Mouse (Mus musculus): Measurements from ENCODE around the gene Agpat1.

Agpat1 gene

DNA sequence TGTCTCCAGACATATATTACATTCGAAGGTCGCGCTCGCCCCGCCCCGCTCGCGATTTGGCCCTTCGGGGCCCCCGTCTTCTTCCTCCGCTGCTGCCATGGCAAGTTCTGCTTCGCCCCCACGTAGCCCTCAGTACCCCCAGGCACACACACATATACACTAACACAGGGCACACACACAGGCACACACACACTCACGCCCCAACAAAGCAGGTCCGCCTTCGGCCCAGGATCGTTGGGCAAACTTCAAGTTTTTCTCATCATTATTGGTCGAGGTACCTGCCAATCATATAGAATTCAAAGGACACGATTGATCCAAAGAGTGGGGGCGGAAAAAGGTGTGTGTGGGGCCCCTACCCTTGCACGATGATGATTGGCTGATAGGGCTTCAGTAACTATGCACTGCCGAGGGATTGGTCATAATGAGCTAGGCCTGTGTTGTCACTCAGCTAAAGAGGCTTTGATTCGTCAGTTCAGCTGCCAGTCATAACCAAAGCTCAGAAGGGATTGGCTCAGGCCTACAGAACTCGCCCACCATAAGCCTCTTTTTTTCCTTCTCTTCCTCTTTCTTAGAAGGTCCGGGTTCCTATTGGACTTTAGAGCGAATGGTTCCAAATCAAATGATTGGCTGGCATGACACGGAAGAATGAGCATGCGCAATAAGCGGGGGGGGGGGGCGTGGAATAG is 544 bp upstream of the Agpat1 start, which contains the start of gene Rnf5:
Rnf5 (minus strand) TSS at position 316 of the 686 bp plus-strand sequence.
- in situ Hi-C loops (cut with MboI) = no loop called here

DNA sequence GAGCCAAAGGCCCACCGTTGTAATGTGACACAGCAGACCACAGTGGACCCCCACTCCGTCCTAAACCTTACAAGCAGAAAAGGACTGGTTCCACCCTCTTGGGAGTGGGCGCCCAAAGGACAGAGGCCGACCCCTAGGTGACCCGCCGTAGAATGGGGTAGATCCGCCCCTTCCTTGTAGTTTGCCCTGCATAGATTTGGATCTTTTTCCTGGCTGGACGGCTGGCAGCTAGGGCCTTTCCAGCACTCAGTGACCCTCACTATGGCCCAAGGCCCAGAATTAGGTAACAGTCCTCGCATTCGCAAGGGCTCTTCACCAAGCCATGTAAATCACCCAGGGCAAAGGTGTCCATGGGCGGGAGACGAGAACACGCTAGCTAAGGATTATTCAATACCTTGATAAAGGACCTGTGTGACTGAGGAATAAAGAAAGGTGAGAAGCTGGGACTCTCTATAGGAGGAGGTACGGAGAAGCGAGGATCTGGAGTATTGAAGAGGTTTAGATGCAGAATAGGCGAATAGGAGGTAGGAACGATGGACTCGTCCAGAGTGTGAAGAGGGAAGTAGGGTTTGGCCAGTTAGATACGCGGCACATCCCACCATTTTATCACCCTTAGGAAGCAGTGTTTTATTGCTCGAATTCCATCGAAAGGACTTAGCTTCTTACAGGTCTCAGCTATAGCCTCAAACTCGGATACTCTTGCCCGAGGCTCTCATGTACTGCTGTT is 612 bp downstream of the Agpat1 start:
- in situ Hi-C loops (cut with MboI) = no loop called here

DNA sequence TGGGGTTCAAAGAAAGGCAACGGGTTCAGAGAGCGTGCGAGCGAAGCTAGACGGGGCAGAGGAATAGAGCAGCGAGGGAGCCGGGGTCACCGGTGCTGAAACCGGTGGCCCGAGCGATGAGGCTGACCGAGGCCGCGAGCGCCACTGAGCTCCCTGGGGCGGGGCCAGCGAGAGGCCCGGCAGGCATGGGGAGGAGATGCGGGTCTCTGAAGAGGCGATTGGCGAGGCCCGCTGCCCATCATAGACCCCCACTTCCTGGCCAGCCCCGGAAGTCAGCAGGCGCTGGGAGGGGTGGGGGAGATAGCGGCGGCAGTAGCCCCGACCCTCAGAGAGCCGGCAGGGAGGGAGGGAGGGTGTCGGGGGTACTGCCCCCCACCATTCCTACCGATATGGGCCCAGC is 1.5 kb downstream of the Agpat1 start:
- in situ Hi-C loops (cut with MboI) = no loop called here

DNA sequence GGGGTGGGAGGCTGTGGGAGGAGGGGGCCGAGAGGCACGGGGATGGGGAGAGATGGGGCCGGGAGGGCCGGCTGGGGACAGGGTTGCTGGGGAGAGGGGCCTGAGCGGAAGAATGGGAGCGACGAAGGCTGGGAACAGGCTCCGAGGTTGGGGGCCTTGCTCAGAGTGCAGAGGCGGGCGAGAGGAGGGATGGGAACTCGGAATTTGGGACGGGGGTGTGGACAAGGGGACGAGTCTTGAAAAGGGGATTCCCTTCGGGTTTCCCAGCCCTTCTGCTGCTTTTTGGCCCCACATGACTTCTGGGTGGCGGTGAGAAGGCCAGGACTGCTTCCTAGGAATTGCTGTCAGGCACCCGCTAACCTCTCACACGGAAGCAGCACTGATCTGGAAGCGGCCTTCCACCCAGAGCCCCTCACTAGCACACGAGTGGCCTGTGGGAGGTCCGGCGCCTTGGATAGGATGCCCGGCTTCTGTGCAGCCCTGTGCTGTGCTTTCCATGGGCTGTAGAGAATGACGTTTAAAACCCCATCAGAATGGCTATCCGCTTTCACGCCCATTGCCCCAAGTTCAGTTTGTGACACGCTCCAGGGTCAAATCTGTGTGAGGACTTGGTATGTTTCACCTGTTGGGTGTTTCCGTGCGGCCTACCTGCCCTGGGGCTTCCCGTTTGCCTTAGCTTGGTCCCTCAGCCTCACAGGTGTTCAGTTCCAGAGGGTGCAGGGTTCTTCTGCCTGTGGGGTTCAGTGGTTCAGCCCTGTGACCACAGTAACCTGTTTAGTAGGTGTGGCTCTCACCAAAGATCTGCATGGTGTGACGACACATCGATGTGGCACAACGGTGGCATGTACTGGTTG is 2.4 kb downstream of the Agpat1 start:
- in situ Hi-C loops (cut with MboI) = no loop called here

DNA sequence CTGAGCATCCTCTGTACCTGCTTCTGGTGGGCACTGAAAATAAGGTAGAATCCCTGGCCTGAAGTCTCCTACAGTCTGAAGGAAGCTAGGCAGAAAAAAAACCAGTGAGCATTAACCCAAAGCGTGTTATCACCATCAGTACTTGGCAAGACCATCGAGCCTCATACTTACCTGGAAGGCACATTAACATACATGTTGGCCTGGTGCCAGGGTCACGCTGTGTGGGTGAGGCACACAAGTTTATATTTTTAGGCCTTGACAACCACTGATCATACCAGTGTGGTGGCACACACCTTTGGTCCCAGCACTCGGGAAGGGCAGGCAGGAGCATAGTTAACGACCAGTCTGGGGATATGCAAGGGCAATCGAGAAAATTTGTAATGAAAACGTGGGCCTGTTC is 3.9 kb downstream of the Agpat1 start:
- in situ Hi-C loops (cut with MboI) = no loop called here

DNA sequence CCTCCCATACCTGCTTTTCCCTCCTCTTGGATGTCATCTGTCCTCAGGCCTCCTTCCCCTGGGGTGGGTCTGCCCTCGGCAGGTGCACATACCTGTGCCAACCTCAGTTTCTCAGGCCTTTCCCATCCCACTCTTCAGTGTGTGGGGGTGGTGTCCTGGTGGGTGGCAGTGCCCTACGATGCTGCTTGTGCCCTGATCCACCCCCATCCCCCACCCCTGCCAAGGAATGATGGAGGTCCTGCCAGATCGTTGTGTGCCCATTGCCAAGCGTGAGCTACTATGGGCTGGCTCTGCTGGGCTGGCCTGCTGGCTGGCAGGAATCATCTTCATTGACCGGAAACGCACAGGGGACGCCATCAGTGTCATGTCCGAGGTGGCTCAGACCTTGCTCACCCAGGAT is 7.0 kb downstream of the Agpat1 start:
- in situ Hi-C loops (cut with MboI) = no loop called here

DNA sequence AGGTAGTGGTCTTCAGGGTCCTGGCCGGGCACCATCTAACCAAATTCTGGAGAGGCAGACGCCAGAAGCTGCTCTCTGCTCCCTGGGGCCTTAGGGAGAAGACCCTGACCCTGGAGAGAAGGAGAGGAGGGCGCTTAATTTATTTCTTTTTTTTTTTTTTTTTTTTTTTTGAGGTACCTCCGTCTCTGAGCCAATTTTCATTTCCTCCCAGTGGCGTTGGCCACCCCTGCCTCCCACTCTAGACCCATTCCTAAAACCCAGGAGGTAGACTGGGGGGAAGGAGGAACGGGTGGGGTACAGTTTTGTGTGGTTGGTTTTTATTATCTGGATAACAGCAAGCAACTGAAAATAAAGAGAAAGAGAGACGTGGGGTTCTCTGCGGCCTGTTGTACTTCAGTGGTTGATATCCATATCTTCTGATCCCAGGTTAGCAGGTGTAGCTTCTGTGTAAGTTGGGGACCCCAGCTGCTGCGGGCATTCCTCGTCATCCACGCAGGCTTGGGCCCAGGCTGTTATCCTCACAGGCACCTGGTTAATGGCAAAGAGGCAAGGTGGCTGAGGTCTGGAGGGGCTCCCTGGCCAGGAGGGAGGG is 9.1 kb downstream of the Agpat1 start:
- in situ Hi-C loops (cut with MboI) = no loop called here

DNA sequence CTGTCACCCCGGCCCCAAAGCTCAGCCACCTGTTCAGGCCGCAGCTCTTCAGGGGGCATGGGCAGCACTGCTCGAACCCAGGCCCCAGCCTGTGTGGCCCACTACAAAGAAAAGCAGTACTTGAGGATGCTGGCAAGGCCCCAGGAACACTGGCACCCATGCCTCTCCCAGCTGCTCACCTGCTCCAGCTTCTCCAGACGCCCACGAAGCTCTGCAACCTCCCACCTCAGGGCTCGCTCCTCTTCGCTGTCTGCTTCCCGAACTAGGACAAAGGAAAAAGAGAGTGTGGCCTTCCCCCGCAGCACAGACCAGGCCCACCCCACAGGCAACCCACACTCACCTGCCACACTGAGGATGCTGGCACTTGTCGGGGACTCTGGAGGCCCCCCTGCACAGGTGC is 9.8 kb downstream of the Agpat1 start:
- in situ Hi-C loops (cut with MboI) = no loop called here

DNA sequence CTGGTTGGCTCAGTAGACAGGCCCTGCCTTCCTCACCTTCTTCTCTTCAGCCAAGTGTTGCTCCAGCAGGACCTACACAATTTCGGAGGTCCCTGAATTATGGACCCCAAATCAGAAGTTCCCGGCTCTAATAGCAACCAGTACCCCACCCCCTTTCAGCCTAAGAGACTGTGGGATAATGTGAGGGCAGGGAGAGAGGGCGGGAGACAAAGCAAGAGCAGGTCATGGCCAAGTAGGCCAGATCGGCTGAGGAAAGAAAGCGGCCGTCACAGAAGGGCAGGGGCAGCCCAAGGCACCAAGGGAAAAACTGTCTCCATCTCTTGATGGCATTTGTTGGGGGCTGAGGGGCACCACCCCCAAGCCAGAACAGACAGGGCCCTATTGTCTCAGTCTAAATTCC is 11.8 kb downstream of the Agpat1 start, which contains the start of gene Egfl8:
Egfl8 (minus strand) TSS at position 101 of the 400 bp plus-strand sequence.
- in situ Hi-C loops (cut with MboI) = loop anchor here (5.0 kb wide), 1 partner anchor 49 kb away; no protein-coding TSS in a partner anchor

DNA sequence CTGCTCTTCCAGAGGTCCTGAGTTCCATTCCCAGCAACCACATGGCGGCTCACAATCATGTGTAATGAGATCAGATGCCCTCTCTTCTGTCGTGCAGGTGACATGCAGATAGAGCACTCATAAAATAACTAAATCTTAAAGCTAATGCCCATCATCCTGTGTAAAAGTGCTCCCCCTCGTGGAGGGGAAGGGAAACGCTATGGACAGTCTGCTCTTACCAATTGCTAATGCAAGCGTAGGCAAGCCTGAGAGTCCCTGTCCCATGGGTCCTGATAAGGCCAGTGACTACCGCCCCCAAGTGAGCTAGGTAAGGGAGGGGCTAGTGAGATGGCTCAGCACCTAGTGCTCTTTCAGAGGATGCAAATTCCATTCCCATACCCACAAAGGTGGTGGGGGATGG is 14.9 kb downstream of the Agpat1 start:
- in situ Hi-C loops (cut with MboI) = loop anchor here (5.0 kb wide), 1 partner anchor 52 kb away; no protein-coding TSS in a partner anchor

DNA sequence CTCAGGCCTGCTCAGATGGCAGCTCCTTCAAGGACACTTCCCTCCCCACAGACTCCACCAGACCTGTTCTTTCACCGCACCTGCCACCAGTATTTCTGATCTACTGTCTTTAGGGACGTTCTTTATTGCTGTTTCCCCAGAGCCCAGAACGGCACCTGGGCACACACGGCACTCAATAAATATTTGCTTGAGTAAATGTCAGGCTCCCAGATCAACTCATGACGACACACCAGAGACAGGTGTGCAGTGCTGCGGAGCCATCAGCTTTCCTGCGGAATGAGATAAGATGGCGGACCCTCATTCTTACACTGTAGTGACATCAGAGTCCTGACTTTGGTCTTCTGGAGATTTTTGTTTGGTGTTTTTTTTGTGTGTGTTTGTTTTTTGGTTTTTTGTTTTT is 16.9 kb downstream of the Agpat1 start:
- in situ Hi-C loops (cut with MboI) = no loop called here

DNA sequence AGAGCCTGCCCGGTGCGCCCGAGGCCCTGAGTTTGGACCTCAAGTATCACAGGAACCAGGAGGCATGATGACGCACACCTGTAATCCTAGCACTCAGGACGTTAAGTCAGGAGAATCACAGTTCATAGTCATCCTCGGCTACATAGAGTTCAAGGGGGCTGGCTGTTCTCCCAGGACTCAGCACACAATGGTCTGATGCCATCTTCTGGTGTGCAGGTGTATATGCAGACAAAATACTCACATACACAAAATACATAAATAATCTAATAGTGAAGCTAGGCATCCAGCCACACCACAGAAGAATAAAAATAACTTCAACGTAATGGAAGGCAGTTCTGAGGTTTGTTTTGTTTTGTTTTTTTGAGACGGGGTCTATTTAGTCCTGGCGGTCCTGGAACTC is 19.1 kb downstream of the Agpat1 start:
- in situ Hi-C loops (cut with MboI) = no loop called here

DNA sequence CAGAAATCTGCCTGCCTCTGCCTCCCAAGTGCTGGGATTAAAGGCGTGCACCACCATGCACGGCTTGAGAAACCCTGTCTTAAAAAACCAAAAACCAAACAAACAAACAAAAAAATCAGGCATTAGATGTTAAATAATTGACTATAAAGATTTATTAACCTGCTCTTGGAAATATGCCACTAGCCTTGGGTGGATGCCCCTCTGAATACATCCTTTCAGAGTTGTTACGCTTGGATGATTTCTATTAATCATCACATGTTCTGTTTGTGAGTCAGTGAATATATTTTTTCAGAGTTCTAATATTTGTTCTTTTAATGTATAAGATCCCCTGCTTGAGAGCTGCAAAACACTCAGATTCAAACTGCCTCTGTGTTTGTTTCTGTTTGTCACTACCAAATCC is 20.9 kb downstream of the Agpat1 start:
- in situ Hi-C loops (cut with MboI) = no loop called here

DNA sequence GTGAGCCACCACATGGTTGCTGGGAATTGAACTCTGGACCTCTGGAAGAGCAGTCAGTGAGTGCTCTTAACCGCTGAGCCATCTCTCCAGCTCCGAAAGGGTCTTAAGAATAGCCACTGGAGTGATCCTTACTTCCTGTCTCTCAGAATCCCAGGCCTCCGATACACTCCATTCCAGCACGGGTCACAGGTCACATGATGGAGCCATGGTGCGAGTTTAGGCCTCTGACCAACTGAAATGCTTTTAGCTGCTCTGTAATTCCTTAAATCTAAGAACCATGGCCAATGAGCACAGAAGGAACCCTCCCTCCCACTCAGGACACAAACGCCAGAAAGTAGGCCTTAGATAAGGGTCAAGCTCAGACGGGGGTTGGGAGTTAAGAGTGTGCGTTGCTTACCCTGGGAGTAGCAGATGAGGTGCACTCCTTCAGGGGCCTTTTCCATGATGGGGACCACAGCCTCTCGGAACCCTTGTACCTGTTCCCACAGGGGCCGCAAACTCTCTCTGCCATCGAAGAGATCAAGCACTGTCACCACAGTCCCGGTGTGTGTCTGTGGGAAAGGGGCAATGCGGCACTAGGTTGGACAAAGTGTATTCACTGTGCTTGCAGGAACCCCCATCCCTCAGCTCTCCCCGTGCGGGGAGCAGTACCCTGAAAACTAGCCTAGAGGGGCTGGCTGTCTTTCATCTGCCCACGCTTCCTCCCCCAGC is 22.2 kb downstream of the Agpat1 start:
- in situ Hi-C loops (cut with MboI) = no loop called here

DNA sequence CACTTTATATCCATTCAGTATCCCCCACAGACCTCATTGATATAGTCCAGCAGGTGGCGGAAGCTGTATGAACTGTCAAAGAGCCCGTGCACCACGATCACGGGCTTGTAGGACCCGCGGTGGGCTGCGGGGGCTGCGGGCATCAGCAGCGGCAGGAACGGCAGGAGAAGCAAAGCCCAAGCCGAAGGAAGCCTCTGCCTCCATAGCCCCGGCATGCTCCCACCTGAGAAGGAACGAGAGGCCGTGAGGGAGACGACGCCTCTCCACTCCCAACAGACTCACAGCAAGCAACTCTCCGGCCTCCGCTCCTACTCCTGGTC is 22.7 kb downstream of the Agpat1 start:
- in situ Hi-C loops (cut with MboI) = no loop called here

DNA sequence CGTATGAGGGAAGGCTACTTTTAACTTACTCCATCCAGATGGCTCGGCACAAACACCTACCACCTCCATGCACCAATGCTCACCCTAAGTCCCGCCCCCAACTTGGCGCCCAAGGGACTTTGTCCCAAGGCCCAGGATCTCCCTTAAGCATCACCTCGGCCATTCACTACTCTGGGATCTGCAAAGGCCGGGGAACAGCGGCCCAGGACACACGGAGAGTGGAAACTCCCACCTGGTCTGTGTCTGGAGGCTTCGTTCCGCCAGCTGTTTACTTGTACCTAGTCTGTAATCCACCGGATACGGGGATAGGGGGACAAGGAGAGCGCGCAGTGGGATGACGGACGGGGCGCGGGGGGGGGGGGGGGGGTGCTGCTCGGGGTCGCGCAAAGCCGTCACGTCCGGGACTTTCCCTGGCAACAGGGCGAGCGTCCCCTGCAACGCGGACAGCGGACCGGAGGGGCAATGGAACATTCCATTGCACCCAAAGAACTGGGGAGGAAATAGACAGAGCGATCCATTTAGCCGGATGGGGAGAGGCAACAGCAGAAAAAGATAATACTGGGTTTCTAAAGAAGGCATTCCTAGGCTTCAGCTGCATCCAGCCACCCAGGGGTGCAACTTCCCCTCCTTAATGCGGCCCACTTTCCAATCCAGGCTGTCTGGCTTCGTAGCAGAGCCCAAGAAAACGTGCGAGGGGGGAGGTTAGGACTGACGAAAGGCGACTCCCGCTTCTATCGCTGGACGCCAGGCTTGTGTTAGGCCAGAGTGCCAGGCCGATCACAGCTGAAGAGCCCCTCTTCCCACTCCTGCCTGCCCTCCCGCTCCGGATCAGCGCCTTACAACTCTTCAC is 23.3 kb downstream of the Agpat1 start:
- in situ Hi-C loops (cut with MboI) = no loop called here

DNA sequence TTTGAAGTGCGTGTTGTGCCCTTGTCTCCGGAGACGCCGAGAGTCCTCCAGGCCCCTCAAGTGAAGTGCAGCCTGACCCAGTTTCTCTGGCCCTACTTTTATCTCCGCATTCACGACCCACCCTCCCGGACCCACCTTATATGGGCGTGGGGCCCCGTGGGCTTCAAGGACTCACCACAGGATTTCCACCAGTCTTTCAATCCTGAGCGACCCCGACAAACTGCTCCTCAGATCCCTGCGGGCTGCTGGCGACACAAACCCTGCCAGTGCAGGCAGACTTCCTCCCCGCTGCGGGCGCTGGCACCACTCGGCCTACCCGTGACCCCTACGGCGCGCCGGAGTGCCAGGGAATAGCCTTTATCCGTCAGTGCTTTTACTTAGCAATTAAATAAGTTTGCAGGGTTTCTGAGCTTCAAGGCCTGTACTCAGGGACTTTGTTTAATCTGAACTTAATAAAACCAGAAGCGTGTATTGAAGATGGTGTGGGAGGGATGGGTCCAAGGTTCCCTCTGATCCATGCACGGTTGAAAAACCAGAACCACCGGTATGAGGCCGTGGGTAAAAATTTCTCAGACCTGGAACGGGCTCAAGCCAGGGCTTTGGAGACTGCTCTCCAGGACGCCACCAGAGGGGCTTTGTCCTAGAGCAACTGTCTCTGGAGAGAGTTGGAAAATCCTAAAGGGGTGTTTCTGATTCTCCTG is 24.0 kb downstream of the Agpat1 start, which contains the start of gene Ppt2:
Ppt2 (minus strand) TSS at position 568 of the 701 bp plus-strand sequence.
- in situ Hi-C loops (cut with MboI) = no loop called here

DNA sequence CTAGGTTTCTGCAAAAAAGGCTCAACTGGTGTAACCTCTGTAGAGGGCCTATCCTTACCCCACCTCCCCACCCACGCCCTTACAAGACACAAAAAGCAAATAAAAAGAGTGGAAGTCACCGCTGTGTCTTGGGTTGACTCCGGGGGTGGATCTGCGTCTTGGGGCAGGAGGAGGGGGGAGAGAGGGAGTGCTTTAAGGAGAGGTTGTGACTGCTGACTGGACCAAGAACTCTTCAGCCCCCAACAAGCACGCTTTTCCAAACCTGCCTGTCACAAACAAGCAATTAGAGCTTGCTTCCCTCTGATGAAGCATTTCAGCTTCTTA is 24.5 kb downstream of the Agpat1 start:
- in situ Hi-C loops (cut with MboI) = no loop called here

DNA sequence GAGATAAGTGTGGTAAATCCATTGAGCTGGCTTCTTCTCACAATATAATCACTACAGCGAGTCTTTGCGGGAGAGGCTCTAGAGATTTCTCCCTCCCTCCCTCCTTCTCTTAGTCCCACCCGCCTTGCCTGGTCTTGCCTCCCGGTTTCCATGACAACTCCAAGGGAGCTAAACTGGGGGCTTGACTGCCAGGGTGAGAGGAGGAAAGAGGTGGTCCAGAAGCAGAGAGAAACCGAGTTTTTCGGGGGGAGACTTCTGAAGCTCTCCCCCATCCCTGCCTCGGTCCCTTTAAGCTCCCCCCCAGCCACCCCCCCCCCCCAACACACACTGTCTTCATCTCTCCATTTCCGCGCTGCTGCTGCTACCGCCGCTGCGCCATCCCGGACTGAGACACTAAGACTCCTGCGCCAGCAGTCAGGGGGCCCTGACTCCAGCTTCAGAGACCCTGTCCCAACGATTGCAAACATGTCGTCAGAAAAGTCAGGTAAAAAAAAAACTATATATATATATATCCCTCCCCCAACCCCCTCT is 25.2 kb downstream of the Agpat1 start, which contains the start of gene Prrt1:
Prrt1 (plus strand) TSS at position 313 of the 531 bp plus-strand sequence.
- in situ Hi-C loops (cut with MboI) = no loop called here

Measured in mature B cell (primary cell).